Mouse (Mus musculus) stomach, embryonic 16.5 days (tissue): ENCODE measurements around the gene Msh5. TPM values are rescaled to one million over a fixed set of nuclear protein-coding genes. Genes with fewer than 3 reads are reported as not detected.

Experiments used
- ATAC-seq: fragments of 200-750 bp; cut with Nextera tagmentation; 2 replicates; pipeline ENCODE4 v1.8.0; 2017; ENCODE audit warnings: moderate number of reproducible peaks, moderate TSS enrichment; ENCODE audit not compliant: insufficient read depth, low FRiP score
- H3K27ac ChIP-seq: fragments of 300-500 bp; sonication (generic); 2 replicates; pipeline ENCODE4 v1.5.1; 2014; ENCODE audit warnings: low read length
- H3K27me3 ChIP-seq: fragments of 300-500 bp; sonication (generic); 2 replicates; pipeline ENCODE4 v1.6.1; 2014; ENCODE audit warnings: low read length, control low read depth, mixed read lengths; ENCODE audit not compliant: control insufficient read depth, insufficient read depth
- H3K36me3 ChIP-seq: fragments of 300-500 bp; sonication (generic); 2 replicates; pipeline ENCODE4 v1.6.1; 2014; ENCODE audit warnings: low read length; ENCODE audit not compliant: control insufficient read depth, insufficient read depth
- H3K4me1 ChIP-seq: fragments of 300-500 bp; sonication (generic); 2 replicates; pipeline ENCODE4 v1.6.1; 2014; ENCODE audit warnings: low read length, control low read depth, mixed read lengths; ENCODE audit not compliant: control insufficient read depth, insufficient read depth
- H3K4me2 ChIP-seq: fragments of 300-500 bp; sonication (generic); 2 replicates; pipeline ENCODE4 v1.6.1; 2014; ENCODE audit warnings: low read depth, low read length, mixed read lengths
- H3K4me3 ChIP-seq: fragments of 300-500 bp; sonication (generic); replicated peaks from 2 replicates; pipeline ENCODE4 v1.5.1; 2014; ENCODE audit warnings: mild to moderate bottlenecking, low read length
- H3K9ac ChIP-seq: fragments of 300-500 bp; sonication (generic); 2 replicates; pipeline ENCODE4 v1.6.1; 2014; ENCODE audit warnings: low read length
- H3K9me3 ChIP-seq: fragments of 300-500 bp; sonication (generic); replicated peaks from 2 replicates; pipeline ENCODE4 v1.6.1; 2016; ENCODE audit warnings: low read length, control low read depth; ENCODE audit not compliant: control insufficient read depth
- WGBS: fragments of 180-500 bp; shearing (Covaris S2); extraction: QIAGEN DNeasy Blood & Tissue Kit; methylation state at CpG from one replicate; pipeline ENCODE4 v1.1.7; 2014; 5-methylcytosine and 5-hydroxymethylcytosine counted together
- polyA plus RNA-seq: library from polyadenylated mRNA; unstranded; fragments of >200 nt; fragmentation: Nextera tagmentation; extraction: Ambion mirVana; gene quantifications from 2 replicates; pipeline ENCODE4 v1.2.1, GENCODE M21; 2015

The Msh5 gene
- polyA plus RNA-seq, 1 experiment from 2014 or later, result 4.2 TPM

DNA sequence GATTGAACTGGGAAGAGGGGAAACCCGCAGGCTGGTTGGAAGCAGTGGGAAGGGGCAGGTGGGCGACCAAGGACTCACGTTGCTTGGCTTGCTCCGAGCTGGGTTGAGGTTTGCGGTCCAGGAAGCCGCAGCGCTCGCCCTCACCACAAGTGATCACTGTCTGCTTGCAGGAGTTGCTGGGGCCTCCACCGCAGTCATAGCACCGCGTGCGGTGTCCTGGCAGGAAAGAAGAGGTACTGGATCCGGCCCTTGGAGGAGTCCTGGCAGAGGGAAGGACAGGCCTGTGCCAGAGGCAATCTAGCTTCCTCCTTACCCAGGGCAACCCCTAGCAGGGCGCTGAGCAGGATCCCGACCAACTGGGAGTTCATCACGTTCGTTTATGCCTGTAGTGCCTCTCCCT lies 27.6 kb upstream of the Msh5 start:
- no peak for ATAC-seq
- Histone ChIP-seq H3K4me1 (peaks cover 8% of the 10 kb centered on the region; the same call in 1 of the 2 replicates), H3K27ac (no peak overlapping the region), H3K27me3 (no peaks in the 10 kb centered on the region), H3K9me3 (no peaks in the 10 kb centered on the region), H3K4me3 (no peak overlapping the region), H3K4me2 (no peak overlapping the region), H3K36me3 (no peaks in the 10 kb centered on the region), H3K9ac (peak overlapping the region; percentile 35; the same call in 1 of the 2 replicates)
- WGBS, result 49% methylated on average over 17 of the region's 17 CpGs

- no peaks in the 10 kb centered on the region for H3K9me3 ChIP-seq
- no peaks in the 10 kb centered on the region for H3K36me3 ChIP-seq
- ATAC-seq, result no peak
- H3K9ac ChIP-seq, result no peak overlapping the region
- H3K4me1 ChIP-seq, result peaks cover 12% of the 10 kb centered on the region
- H3K27ac ChIP-seq, result no peak overlapping the region
- H3K4me3 ChIP-seq, result no peak overlapping the region
- no peak overlapping the region for H3K4me2 ChIP-seq
- H3K27me3 ChIP-seq, result no peaks in the 10 kb centered on the region
- WGBS, result 76% methylated on average over 9 of the region's 9 CpGs
Observed at GRCm38 (mm10) chr17:35071454-35071853, 24.9 kb upstream of the Msh5 start.

- Histone ChIP-seq H3K27ac (peak overlapping the region; percentile 76), H3K4me3 (no peak overlapping the region), H3K27me3 (no peaks in the 10 kb centered on the region), H3K4me1 (peaks cover 10% of the 10 kb centered on the region), H3K9me3 (no peaks in the 10 kb centered on the region), H3K9ac (no peak overlapping the region), H3K36me3 (no peaks in the 10 kb centered on the region), H3K4me2 (no peak overlapping the region)
- 41% methylated on average over 6 of the region's 6 CpGs for WGBS
- ATAC-seq, result peak; percentile 44
Observed at GRCm38 (mm10) chr17:35070556-35071229, 24.1 kb upstream of the Msh5 start.

DNA sequence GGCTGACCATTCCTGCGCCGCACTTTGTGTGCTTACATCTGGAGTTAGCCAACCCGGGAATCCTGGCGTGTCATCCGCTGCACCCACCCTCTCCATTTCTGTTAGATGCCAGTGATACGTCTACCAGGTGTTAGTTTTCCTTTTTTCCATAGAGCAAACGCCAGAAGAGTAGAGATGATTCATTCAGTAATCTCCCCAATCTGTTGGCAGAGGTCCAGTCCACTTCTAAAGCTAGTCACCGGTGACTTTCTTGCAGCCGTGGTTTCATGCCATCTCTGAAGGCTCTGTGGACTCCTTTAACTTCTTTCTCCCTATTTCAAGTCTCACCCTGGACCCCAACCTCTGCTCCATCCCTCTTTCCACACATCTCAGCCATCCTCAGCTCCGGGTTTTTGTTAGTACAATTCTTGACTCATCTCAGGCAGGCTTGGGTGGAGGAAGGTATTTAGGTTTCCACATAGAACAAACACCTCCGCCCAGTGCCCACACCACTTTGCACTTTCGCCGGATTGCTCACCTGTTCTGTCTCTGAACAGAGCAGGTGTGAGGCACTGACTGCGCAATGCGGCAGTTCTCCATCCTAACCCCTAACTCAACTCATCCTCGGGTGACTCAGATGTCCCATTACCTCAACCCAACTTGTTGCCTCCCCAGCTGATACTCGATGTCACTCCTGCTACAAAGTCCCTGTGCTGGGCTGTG lies 21.8 kb upstream of the Msh5 start:
- Histone ChIP-seq H3K36me3 (no peaks in the 10 kb centered on the region), H3K27ac (peak overlapping the region; percentile 60), H3K4me3 (no peak overlapping the region), H3K27me3 (no peaks in the 10 kb centered on the region), H3K9me3 (no peaks in the 10 kb centered on the region), H3K4me1 (peaks cover 32% of the 10 kb centered on the region), H3K4me2 (no peak overlapping the region), H3K9ac (no peak overlapping the region; the same call in 1 of the 2 replicates)
- ATAC-seq, result no peak
- 67% methylated on average over 17 of the region's 17 CpGs for WGBS

DNA sequence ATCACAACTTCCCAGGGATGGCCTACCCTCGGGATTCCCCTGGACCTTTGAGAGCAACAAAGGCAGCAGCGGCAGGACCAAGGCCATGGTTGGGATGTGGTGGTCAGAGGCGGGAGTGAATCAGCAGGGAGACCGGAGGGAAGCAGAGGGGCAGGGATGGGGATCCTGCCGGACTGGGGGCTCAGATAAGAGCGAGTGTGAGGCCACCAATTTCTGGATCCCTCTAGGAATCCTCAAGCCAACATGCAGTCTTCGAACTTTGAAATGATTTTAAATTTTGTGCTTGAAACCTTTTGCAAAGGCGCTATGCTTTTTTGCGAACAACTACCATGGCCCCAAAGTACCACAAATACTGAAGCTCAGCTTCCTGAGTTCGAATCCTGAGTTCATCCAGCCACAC lies 19.5 kb upstream of the Msh5 start, which contains the start of gene Mpig6b:
TSS of gene Mpig6b (minus strand) at position 101 of the 400 bp plus-strand sequence.
- WGBS, result 54% methylated on average over 10 of the region's 10 CpGs
- Histone ChIP-seq H3K4me2 (peak within 1 kb of the TSS; percentile 71), H3K36me3 (peaks cover 8% of the 10 kb centered on the region), H3K27me3 (no peaks in the 10 kb centered on the region), H3K4me3 (peak within 1 kb of the TSS; percentile 47), H3K9me3 (no peaks in the 10 kb centered on the region), H3K27ac (peak within 1 kb of the TSS; percentile 95), H3K9ac (peak within 1 kb of the TSS; percentile 65), H3K4me1 (peaks cover 38% of the 10 kb centered on the region)
- no peak for ATAC-seq

DNA sequence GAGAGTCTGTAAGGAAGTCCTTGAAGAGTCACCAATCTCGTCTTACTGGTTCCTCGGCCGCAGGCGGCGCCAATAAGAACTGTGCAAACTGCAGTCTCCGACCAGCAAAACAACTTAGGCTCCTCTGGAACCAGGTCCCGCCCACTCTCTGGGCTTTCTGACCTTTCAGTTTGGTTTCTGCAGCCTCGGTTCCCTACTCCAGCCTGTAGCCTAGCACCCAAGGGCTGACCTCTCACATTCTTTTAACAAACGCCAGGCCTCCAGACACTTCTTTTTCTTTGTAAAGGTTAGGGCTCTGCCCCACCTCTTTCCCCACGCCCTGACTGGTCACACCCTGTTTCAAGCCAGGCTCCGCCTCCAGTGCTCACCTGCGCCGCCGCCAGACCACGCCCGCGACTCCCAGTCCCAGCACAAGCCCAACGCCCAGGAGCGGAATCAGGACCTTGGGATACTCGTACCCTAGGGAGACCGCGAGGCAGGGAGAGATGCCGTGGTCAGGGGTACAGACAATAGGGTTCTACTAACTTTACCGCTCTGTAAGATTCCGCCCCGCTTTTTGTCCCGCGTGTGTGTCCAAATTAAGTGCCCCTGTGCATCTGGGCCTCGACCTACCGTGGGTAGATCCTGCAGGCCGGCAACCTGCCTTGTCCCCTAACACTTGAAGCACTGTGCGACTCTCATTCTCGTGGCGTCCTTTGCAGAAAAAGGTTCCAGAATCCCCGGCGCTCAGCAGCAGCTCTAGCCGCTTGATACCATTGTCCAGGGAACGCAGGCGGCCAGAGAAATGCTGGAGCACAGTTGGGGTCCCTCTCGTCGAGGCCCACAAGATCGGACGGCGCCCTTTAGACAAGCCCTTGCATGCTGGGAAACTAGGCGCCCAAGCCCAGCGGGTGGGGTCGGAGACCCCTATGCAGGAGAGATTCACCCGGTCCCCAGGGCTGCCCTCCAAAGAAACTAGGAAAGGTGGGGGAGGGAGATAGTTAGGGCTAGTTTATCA lies 18.7 kb upstream of the Msh5 start, which contains the start of gene Ly6g6c:
TSS of gene Ly6g6c (plus strand) at position 438 of the 997 bp plus-strand sequence.
- H3K27me3 ChIP-seq, result no peaks in the 10 kb centered on the region
- WGBS, result 3% methylated on average over 48 of the region's 48 CpGs
- peak within 1 kb of the TSS; percentile 71 for H3K4me2 ChIP-seq
- ATAC-seq, result peak; percentile 82
- H3K36me3 ChIP-seq, result peaks cover 8% of the 10 kb centered on the region
- H3K4me3 ChIP-seq, result peak within 1 kb of the TSS; percentile 47
- peak within 1 kb of the TSS; percentile 95 for H3K27ac ChIP-seq
- H3K4me1 ChIP-seq, result peaks cover 46% of the 10 kb centered on the region
- peak within 1 kb of the TSS; percentile 65 for H3K9ac ChIP-seq
- H3K9me3 ChIP-seq, result no peaks in the 10 kb centered on the region

DNA sequence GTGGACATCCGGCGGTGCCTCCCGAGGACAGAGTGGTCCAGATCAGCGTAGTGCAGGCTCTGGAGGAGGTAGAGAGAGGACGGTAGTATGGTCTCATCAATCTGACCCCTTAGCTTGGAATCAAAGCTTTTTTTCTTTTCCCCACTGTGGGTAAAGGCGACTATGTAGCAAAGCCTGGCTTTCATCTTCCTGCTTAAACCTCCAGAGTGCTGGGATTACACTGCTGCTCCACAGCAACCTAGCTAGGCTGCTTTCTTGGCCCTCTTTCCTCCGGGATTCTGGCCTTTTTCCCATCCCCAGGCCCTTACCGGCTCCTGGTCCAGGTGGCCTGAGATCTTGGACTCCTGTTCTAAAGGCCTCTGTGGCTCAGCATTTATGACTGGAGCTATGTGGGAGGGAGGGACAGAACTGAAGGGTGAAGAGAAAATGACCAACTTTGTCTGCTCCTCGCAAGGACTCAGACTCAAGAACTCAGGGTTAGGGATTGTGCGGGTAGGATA lies 17.9 kb upstream of the Msh5 start:
- Histone ChIP-seq H3K9ac (peak overlapping the region; percentile 65), H3K4me1 (peaks cover 51% of the 10 kb centered on the region)
- 33% methylated on average over 10 of the region's 10 CpGs for WGBS

GRCm38 (mm10) chr17:35063466-35063865 lies 16.9 kb upstream of the Msh5 start:
- H3K27ac ChIP-seq, result peak overlapping the region; percentile 16; the same call in 1 of the 2 replicates
- H3K9me3 ChIP-seq, result no peaks in the 10 kb centered on the region
- H3K36me3 ChIP-seq, result peaks cover 8% of the 10 kb centered on the region
- no peak overlapping the region for H3K4me2 ChIP-seq
- WGBS, result 81% methylated on average over 3 of the region's 3 CpGs
- H3K9ac ChIP-seq, result no peak overlapping the region
- H3K4me1 ChIP-seq, result peaks cover 47% of the 10 kb centered on the region
- no peak for ATAC-seq
- no peaks in the 10 kb centered on the region for H3K27me3 ChIP-seq
- no peak overlapping the region for H3K4me3 ChIP-seq

More for the DNA sequence above, 17.9 kb upstream of the Msh5 start:
- ATAC-seq, result peak; percentile 6; the same call in 1 of the 2 replicates
- Histone ChIP-seq H3K4me3 (peak overlapping the region; percentile 47), H3K27me3 (no peaks in the 10 kb centered on the region), H3K36me3 (peaks cover 8% of the 10 kb centered on the region), H3K4me2 (peak overlapping the region; percentile 71), H3K27ac (peak overlapping the region; percentile 95), H3K9me3 (no peaks in the 10 kb centered on the region)
